Mouse (Mus musculus): ENCODE measurements around the gene Mapk13. TPM values are rescaled to one million over a fixed set of nuclear protein-coding genes. Genes with fewer than 3 reads are reported as not detected.
"Not testable (repeated sequence)": the region's sequence is repeated elsewhere in the genome, so short reads cannot be mapped to it uniquely, and the experiment has no call there.

The Mapk13 gene
- total RNA-seq, 2 experiments from 2014 or later: 1.6 to 1.7 TPM

DNA sequence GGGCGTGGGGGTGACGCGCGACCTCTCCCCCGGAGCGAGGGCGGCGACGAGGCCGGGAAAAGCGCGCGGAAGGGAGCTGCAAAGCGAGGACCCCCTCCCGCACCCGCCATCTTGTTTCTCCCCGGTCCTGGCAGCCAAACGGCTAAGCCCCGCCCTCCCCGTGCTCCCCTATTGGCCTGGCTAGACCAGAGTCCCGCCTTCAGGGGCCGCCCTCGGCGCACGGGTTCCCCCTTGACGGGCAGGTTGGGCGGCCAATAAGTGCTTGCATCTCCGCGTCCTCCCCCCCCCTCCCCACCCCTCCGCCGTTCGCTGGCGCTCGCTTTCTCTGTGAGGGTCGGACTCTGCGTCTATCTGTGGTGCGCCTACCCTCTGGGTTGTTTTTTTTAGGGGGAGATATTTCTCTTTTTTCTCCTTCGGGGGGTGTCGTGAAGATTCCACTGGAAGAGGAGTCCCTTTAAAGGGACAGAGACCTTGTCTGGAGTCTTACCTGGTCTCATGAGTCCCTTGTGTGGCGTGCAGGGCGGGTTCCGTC, 32.4 kb downstream of the Mapk13 start:
- peak overlapping the region; percentile 97 for H3K27ac ChIP-seq
- TF ChIP-seq CTCF (IDR thresholded peaks at IDR 0.05): no peak
- intact Hi-C loops (cut with DNase I): loop anchor here (2.0 kb wide), 3 partner anchors 39 to 111 kb away; partner anchors contain the start of genes Mapk14 and Slc26a8
- peak; percentile 98 for DNase-seq (ENCODE audit: extremely low spot score in 1 of 2, low spot score in 2 of 2)
- H3K4me3 ChIP-seq: peak overlapping the region; percentile 70

DNA sequence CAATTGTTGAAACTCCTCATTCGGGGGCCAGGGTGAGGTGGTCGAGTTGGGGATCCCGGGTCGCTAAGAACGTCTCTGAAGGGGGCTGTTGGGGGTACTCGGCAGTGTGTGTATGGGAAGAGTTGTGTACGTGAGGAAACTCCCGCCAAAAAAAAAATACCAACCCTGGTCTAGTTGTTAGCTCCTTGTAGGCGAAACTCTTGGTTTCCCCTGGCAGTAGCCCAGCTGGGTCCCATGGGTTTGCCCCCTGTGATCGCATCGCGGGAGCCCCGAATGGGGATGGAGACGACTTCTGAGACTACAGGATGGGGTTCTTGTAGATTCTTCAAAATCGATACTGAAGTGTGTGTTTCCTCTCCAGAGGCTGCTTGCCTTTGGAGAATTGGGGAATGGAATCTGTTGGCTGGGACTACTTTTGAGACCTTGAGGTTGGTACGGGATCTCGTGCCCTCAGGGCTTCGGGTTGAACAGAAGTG, 32.9 kb downstream of the Mapk13 start:
- H3K4me3 ChIP-seq: peak overlapping the region; percentile 70
- no peak for TF ChIP-seq CTCF (IDR thresholded peaks at IDR 0.05)
- DNase-seq (ENCODE audit: extremely low spot score in 1 of 2, low spot score in 2 of 2): peak in 1 of 2 experiments; percentile 24
- H3K27ac ChIP-seq: peak overlapping the region; percentile 66; the same call in 1 of the 2 replicates
- intact Hi-C loops (cut with DNase I): no loop called here

DNA sequence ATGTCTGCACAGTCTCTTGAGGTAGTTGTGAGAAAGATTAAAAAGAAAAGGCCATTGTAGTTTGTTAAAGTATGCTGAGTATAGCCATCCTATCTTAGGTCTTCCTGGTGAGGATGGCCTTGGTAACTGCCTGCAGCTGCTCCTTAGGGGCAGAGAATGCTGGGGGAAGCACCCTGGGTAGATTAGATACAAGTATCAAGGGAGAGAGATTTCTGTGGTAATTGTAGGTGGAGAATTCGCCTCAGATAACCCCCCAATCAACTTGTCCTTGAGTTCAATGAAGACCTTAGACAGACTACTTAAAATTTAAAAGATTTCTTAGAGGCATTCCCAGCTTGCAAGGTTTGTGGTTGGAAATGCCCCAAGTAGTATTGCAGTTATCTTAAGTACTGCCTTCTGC, 34.2 kb downstream of the Mapk13 start:
- no peak overlapping the region for H3K27ac ChIP-seq
- no peak overlapping the region for H3K4me3 ChIP-seq
- intact Hi-C loops (cut with DNase I): no loop called here
- no peak for TF ChIP-seq CTCF (IDR thresholded peaks at IDR 0.05)
- no peak for DNase-seq (ENCODE audit: extremely low spot score in 1 of 2, low spot score in 2 of 2)

DNA sequence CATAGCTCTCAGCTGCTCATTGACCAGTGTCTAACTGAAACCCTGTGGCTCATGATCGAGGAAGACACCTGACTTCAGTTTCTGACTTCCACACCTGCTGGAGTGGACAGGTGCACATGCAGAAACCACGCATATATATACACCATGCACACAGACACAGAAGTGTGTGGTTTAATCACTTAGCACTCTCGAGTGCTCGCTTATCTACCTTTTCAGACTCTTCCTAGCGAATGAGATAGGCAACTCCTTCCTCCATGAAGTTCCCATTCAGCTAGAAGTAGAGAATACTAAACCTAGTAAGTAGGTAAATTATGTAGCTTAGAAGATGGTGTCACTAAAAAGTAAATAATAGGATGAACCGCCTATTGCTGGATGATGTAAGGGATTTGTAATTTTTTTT, 35.9 kb downstream of the Mapk13 start:
- H3K27ac ChIP-seq: no peak overlapping the region
- no peak for TF ChIP-seq CTCF (IDR thresholded peaks at IDR 0.05)
- DNase-seq (ENCODE audit: extremely low spot score in 1 of 2, low spot score in 2 of 2): no peak
- H3K4me3 ChIP-seq: no peak overlapping the region
- intact Hi-C loops (cut with DNase I): no loop called here

DNA sequence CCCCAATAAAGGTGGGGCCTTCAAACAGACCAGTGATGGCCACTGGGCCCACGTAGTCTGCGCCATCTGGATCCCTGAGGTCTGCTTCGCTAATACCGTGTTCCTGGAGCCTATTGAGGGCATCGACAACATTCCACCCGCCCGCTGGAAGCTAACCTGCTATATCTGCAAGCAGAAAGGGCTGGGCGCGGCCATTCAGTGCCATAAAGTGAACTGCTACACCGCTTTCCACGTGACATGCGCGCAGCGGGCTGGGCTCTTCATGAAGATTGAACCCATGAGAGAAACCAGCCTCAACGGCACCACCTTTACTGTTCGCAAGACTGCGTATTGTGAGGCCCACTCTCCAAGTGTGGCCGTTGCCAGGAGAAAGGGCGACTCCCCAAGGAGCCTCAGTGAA, 37.7 kb downstream of the Mapk13 start:
- intact Hi-C loops (cut with DNase I): no loop called here

DNA sequence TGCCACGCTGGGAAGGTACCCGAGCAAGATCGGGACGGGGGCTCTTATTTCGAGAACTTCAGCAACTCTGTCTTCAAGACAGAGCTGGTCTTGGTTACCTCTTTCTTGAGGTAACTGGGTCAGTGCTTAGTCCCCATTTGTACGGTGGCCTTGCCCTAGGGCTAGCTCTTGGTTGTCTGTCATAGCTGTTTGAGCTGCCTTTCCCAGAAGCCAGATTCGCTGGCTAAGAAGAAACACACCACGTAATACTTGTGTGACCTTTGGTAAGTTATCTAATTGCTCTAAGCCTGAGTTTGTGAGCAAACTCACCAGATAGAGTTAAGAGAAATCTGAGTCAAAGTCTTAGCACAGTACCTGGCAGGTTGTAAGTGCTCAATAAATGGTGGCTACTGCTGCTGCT, 39.6 kb downstream of the Mapk13 start:
- no peak for DNase-seq (ENCODE audit: extremely low spot score in 1 of 2, low spot score in 2 of 2)
- no peak overlapping the region for H3K27ac ChIP-seq
- intact Hi-C loops (cut with DNase I): no loop called here
- no peak overlapping the region for H3K4me3 ChIP-seq
- TF ChIP-seq CTCF (IDR thresholded peaks at IDR 0.05): no peak

More for the DNA sequence above, 37.7 kb downstream of the Mapk13 start:
- H3K4me3 ChIP-seq: no peak overlapping the region
- no peak for TF ChIP-seq CTCF (IDR thresholded peaks at IDR 0.05)
- DNase-seq (ENCODE audit: extremely low spot score in 1 of 2, low spot score in 2 of 2): no peak
- H3K27ac ChIP-seq: no peak overlapping the region

DNA sequence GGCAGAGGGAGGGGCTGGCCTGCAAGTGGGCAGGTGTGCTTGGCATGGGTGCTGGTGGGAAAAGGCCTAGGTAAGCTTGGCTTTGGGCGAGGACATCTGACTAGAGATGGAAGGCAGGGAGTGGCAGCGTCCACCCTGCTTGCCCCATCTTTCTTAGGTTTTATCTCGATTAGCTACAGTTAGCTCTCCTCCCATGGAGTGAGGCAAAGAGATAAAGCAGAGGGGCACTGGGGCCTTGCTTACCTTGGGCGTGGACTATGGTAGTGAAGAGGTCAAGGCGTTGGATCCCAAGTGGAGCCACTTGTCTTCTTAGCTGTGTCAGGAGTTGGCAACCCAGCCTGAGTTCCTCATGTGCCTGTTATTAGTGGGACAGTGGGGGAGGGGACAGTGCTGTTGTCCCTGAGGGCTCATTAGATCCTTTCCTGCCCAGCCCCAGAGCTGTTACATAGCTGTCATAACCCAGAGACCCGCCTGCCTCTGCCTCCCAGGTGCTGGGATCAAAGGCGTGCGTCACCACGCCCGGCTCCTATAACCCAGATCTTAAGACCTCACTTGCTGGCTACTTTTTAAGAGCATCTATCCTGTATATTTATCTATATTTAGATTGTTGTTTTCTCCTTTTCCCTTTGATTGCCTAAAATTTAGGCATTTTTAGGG, 40.2 kb downstream of the Mapk13 start:
- no peak overlapping the region for H3K27ac ChIP-seq
- no peak for TF ChIP-seq CTCF (IDR thresholded peaks at IDR 0.05)
- no peak for DNase-seq (ENCODE audit: extremely low spot score in 1 of 2, low spot score in 2 of 2)
- H3K4me3 ChIP-seq: no peak overlapping the region
- intact Hi-C loops (cut with DNase I): no loop called here

DNA sequence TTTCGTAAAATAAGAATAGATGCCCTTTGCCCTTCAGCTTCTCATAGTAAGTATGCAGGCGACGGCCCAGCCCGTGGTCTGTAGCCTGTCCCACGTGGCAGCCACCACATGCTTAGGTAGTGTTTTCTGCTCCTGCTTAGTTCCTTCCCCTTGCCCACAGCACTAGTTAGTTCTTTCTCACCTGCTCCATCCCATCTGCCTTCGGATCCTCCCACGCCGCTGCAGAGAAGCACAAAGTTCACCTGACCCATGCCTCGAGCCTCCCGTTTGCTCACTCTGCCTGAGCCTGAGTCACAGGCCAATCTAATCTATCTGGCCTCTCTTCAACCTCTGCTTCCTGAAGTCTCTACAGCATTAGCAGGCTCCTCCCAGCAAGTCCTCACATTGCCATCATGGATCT, 43.2 kb downstream of the Mapk13 start:
- no peak overlapping the region for H3K4me3 ChIP-seq
- no peak for TF ChIP-seq CTCF (IDR thresholded peaks at IDR 0.05)
- intact Hi-C loops (cut with DNase I): no loop called here
- no peak overlapping the region for H3K27ac ChIP-seq
- no peak for DNase-seq (ENCODE audit: extremely low spot score in 1 of 2, low spot score in 2 of 2)

DNA sequence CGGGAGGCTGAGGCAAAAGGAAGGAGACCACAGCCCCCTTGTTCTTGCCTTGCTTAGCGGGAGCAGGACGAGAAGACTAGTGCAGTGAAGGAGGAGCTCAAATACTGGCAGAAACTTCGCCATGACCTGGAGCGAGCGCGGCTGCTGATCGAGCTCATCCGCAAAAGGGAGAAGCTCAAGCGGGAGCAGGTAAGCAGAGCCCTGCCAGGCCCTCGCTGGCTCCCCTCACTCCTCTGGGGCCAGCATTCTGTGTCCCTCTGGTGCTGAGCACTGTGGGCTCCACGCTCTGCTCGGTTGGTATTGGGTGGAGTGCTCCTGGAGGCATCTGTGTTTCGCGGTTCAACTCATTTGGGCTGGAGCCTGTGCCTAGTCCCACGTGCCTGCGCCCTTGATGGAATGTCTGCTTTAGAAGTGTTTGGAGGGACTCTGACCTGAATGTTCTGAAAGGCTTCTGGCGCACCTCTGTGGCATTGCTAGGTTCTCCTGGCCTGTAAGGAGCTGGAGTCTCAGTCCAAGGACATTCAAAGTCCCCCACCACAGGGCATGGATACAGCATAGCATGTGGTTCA, 45.5 kb downstream of the Mapk13 start:
- H3K4me3 ChIP-seq: no peak overlapping the region
- no peak for DNase-seq (ENCODE audit: extremely low spot score in 1 of 2, low spot score in 2 of 2)
- intact Hi-C loops (cut with DNase I): no loop called here
- no peak for TF ChIP-seq CTCF (IDR thresholded peaks at IDR 0.05)
- H3K27ac ChIP-seq: no peak overlapping the region

DNA sequence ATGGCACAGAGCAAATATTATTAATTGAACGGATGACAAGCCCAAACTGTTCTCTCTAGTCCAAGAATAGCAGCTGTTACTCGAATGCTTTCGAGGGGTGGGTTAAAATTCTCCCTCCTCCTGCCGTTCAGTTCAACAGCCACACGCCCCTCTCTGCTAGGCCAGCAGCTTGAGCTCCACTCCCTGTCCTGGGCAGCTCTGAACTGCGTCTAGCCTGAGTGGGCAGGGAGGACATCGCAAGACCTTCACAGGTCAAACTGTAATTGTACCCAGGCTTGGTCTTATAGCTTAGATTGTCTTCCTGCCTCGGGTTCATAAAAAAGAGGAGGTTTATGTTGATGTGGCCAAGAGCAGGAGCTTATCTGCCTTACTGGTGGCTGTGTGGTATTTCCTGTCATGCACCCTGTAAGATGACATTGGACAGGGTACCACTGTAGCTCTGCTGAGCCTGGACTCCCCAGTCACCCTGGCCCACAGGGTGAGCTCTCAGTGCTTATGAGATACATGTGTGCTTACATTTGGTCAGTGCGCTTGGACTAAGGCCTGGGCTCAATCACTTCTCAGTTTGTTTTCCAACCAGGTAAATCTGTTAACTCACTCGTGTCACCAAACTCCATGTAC, 46.4 kb downstream of the Mapk13 start:
- no peak for TF ChIP-seq CTCF (IDR thresholded peaks at IDR 0.05)
- Histone ChIP-seq H3K4me3 (no peak overlapping the region), H3K27ac (no peak overlapping the region)
- DNase-seq (ENCODE audit: extremely low spot score in 1 of 2, low spot score in 2 of 2): no peak
- intact Hi-C loops (cut with DNase I): no loop called here

DNA sequence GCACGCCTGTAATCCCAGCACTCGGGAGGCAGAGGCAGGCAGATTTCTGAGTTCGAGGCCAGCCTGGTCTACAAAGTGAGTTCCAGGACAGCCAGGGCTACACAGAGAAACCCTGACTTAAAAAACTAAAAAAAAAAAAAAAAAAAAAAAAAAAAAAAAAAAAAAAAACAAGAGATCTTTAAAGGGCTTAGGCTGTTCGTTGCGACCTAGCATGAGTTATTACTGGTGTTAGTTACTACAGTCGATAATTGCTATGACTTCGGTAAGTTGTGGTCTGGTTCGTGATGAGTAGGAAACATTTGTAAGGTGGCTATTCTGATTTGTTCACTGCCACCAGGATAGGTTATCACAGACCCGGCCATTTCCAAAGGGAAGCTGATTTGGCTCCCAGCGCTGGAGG, 47.2 kb downstream of the Mapk13 start:
- intact Hi-C loops (cut with DNase I); DNase-seq (ENCODE audit: extremely low spot score in 1 of 2, low spot score in 2 of 2): not testable (repeated sequence)

More for the DNA sequence above, 47.2 kb downstream of the Mapk13 start:
- not testable (repeated sequence) for H3K4me3 ChIP-seq, H3K27ac ChIP-seq

All from left cerebral cortex, adult 2 months (tissue).